Mouse (Mus musculus) heart, embryonic 16.5 days (tissue): ENCODE data around the gene Dlgap3. TPM values are rescaled to one million over a fixed set of nuclear protein-coding genes. Genes with fewer than 3 reads are reported as not detected.

Source experiments
- ATAC-seq: fragments of 200-750 bp; cut with Nextera tagmentation; replicated peaks from 2 replicates; pipeline ENCODE4 v1.8.0; 2017; ENCODE audit warnings: moderate number of reproducible peaks; ENCODE audit not compliant: insufficient read depth, low FRiP score; ENCODE audit errors: extremely low read depth
- H3K27ac ChIP-seq: fragments of 300-500 bp; sonication (generic); 2 replicates; pipeline ENCODE4 v1.5.1; 2014; ENCODE audit warnings: mild to moderate bottlenecking, low read length, control low read depth, moderate library complexity
- H3K27me3 ChIP-seq: fragments of 300-500 bp; sonication (generic); 2 replicates; pipeline ENCODE4 v1.6.1; 2014; ENCODE audit warnings: low read length, mixed read lengths; ENCODE audit not compliant: control insufficient read depth, insufficient read depth
- H3K36me3 ChIP-seq: fragments of 300-500 bp; sonication (generic); 2 replicates; pipeline ENCODE4 v1.6.1; 2014; ENCODE audit not compliant: control insufficient read depth, insufficient read depth
- H3K4me1 ChIP-seq: fragments of 300-500 bp; sonication (generic); 2 replicates; pipeline ENCODE4 v1.6.1; 2014; ENCODE audit warnings: low read length, mixed read lengths; ENCODE audit not compliant: control insufficient read depth, insufficient read depth
- H3K4me2 ChIP-seq: fragments of 300-500 bp; sonication (generic); 2 replicates; pipeline ENCODE4 v1.6.1; 2014; ENCODE audit warnings: low read depth, mild to moderate bottlenecking, control low read depth, low read length
- H3K4me3 ChIP-seq: fragments of 300-500 bp; sonication (generic); 2 replicates; pipeline ENCODE4 v1.5.1; 2014; ENCODE audit warnings: mild to moderate bottlenecking, control low read depth, low read length
- H3K9ac ChIP-seq: fragments of 300-500 bp; sonication (generic); 2 replicates; pipeline ENCODE4 v1.6.1; 2014; ENCODE audit warnings: low read length, control low read depth
- H3K9me3 ChIP-seq: fragments of 300-500 bp; sonication (generic); replicated peaks from 2 replicates; pipeline ENCODE4 v1.6.1; 2016; ENCODE audit warnings: low read length; ENCODE audit not compliant: control insufficient read depth
- WGBS: fragments of 180-500 bp; shearing (Covaris S2); extraction: QIAGEN DNeasy Blood & Tissue Kit; methylation state at CpG from one replicate; pipeline ENCODE4 v1.1.7; 2014; 5-methylcytosine and 5-hydroxymethylcytosine counted together
- polyA plus RNA-seq: library from polyadenylated mRNA; unstranded; fragments of >200 nt; fragmentation: Nextera tagmentation; extraction: Ambion mirVana; gene quantifications from 2 replicates; pipeline ENCODE4 v1.2.1, GENCODE M21; 2015

Gene Dlgap3
- polyA plus RNA-seq, 1 experiment from 2014 or later: 0.39 TPM

GRCm38 (mm10) chr4:127216251-127216651, 47.2 kb downstream of the Dlgap3 start:
- Histone ChIP-seq H3K4me3 (no peak overlapping the region), H3K9me3 (no peaks in the 10 kb centered on the region; the same call in 1 of the 2 replicates), H3K36me3 (no peaks in the 10 kb centered on the region), H3K4me2 (no peak overlapping the region), H3K9ac (no peak overlapping the region), H3K27me3 (peaks cover 20% of the 10 kb centered on the region), H3K27ac (no peak overlapping the region), H3K4me1 (peaks cover 4% of the 10 kb centered on the region)
- no peak for ATAC-seq
- WGBS: 78% methylated on average over 4 of the region's 4 CpGs

GRCm38 (mm10) chr4:127217048-127217447, 48.0 kb downstream of the Dlgap3 start:
- no peak overlapping the region for H3K4me2 ChIP-seq
- no peak overlapping the region for H3K9ac ChIP-seq
- no peaks in the 10 kb centered on the region; the same call in 1 of the 2 replicates for H3K9me3 ChIP-seq
- no peak overlapping the region for H3K4me3 ChIP-seq
- no peak for ATAC-seq
- H3K27ac ChIP-seq: no peak overlapping the region
- H3K4me1 ChIP-seq: peaks cover 4% of the 10 kb centered on the region
- peaks cover 20% of the 10 kb centered on the region for H3K27me3 ChIP-seq
- no peaks in the 10 kb centered on the region for H3K36me3 ChIP-seq
- WGBS: 55% methylated on average over 11 of the region's 11 CpGs

DNA sequence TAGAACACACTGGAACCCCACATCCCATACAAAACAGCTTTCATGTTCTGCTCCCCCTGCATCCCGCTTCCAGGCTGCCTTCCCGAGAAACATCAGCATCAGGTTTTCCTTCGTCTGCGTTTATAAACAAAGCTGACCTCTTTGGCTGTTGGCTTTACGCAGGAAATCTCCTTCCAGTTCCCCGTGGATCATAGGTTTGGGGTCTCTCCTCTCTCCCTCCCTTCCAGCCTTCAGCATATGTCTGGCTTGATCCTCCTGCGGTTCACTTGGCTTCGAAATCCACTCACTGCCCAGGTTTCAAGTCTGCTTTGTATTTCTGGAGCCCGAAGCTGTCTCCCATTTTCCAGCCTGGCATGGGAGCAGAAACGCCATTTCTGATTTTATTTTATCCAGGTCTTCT, 54.3 kb downstream of the Dlgap3 start:
- 35% methylated on average over 10 of the region's 10 CpGs for WGBS
- H3K9ac ChIP-seq: no peak overlapping the region
- H3K36me3 ChIP-seq: no peaks in the 10 kb centered on the region
- H3K27me3 ChIP-seq: peaks cover 33% of the 10 kb centered on the region
- no peaks in the 10 kb centered on the region for H3K4me1 ChIP-seq
- H3K9me3 ChIP-seq: no peaks in the 10 kb centered on the region; the same call in 1 of the 2 replicates
- ATAC-seq: no peak
- no peak overlapping the region for H3K4me3 ChIP-seq
- no peak overlapping the region for H3K4me2 ChIP-seq
- no peak overlapping the region for H3K27ac ChIP-seq

GRCm38 (mm10) chr4:127223755-127224154, 54.8 kb downstream of the Dlgap3 start:
- no peak for ATAC-seq
- Histone ChIP-seq H3K4me3 (no peak overlapping the region), H3K4me2 (no peak overlapping the region), H3K27ac (no peak overlapping the region), H3K9ac (no peak overlapping the region), H3K4me1 (no peaks in the 10 kb centered on the region), H3K9me3 (no peaks in the 10 kb centered on the region; the same call in 1 of the 2 replicates), H3K36me3 (no peaks in the 10 kb centered on the region), H3K27me3 (peaks cover 33% of the 10 kb centered on the region)
- WGBS: 62% methylated on average over 4 of the region's 4 CpGs

DNA sequence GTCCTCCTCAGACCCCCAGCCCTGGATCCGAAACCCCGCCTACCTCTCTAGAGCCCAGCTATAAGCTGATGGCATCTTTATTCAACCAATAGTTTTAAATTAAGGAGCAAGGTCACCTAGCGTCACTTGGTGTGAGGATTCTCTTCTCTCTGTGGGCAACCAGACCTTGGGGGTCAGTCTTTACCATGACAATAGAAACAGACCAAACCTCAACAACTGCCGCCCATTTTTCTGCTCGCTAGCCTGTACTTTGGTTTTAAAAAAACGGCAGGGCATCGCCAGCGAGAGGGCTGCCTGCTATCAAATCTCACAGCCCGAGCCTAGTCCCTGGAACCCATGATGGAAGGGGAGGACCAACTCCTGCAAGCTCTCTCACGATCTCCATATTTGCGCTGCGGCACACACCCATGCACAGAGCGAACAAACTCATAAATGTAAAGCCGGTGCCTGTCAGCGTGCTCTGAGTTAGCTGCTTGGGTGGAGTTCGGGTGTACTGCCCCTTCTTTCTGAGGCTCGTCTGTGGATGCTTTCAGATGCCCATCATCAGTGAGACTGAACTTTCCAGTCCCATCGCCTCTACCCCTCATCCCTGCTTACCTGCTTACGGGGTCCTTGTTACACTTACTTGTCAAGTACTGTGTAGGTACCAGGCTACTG, 55.6 kb downstream of the Dlgap3 start:
- no peaks in the 10 kb centered on the region; the same call in 1 of the 2 replicates for H3K9me3 ChIP-seq
- no peaks in the 10 kb centered on the region for H3K36me3 ChIP-seq
- H3K9ac ChIP-seq: no peak overlapping the region
- no peak overlapping the region for H3K4me3 ChIP-seq
- peaks cover 33% of the 10 kb centered on the region for H3K27me3 ChIP-seq
- no peak for ATAC-seq
- H3K4me1 ChIP-seq: no peaks in the 10 kb centered on the region
- no peak overlapping the region for H3K4me2 ChIP-seq
- 26% methylated on average over 19 of the region's 19 CpGs for whole genome bisulfite sequencing
- no peak overlapping the region for H3K27ac ChIP-seq

- no peak overlapping the region for H3K27ac ChIP-seq
- H3K36me3 ChIP-seq: no peaks in the 10 kb centered on the region
- peaks cover 33% of the 10 kb centered on the region for H3K27me3 ChIP-seq
- H3K9me3 ChIP-seq: no peaks in the 10 kb centered on the region
- 55% methylated on average over 4 of the region's 4 CpGs for WGBS
- H3K4me2 ChIP-seq: no peak overlapping the region
- H3K4me1 ChIP-seq: no peaks in the 10 kb centered on the region
- no peak for ATAC-seq
- H3K9ac ChIP-seq: no peak overlapping the region
- no peak overlapping the region for H3K4me3 ChIP-seq
Measured at GRCm38 (mm10) chr4:127226067-127226466, 57.1 kb downstream of the Dlgap3 start.

DNA sequence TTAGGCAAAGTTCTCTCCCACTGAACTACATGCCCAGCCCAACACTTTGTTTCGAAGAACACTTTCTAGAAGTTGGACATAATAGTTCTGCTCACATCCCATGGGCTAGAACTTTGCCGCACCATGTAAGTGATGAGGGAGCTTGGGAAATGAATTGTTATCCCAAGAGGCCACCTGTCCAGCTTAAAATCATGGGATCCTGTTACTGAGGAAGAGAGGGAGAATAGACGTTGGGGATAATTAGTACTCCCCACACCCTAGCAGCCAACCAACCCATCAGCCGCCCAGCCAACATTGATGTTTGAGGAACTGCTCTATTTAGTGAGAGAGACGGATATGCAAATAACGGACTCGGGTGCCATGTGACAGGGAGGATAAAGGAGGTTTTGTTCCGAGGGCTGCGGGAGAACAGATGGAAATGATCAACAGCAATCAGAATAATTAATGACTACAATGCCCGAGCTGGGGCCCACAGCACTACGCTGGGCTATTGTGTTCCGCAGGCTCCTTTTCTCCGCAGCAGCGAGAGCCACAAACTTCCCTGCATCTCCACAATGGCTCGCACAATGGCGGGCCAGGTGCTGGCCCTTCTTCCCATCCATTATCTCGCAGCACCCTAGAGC, 58.2 kb downstream of the Dlgap3 start:
- Histone ChIP-seq H3K4me1 (no peaks in the 10 kb centered on the region), H3K27ac (no peak overlapping the region), H3K9ac (no peak overlapping the region), H3K4me3 (no peak overlapping the region), H3K36me3 (no peaks in the 10 kb centered on the region), H3K9me3 (no peaks in the 10 kb centered on the region), H3K4me2 (no peak overlapping the region), H3K27me3 (peaks cover 33% of the 10 kb centered on the region)
- no peak for ATAC-seq
- 28% methylated on average over 17 of the region's 17 CpGs for WGBS

DNA sequence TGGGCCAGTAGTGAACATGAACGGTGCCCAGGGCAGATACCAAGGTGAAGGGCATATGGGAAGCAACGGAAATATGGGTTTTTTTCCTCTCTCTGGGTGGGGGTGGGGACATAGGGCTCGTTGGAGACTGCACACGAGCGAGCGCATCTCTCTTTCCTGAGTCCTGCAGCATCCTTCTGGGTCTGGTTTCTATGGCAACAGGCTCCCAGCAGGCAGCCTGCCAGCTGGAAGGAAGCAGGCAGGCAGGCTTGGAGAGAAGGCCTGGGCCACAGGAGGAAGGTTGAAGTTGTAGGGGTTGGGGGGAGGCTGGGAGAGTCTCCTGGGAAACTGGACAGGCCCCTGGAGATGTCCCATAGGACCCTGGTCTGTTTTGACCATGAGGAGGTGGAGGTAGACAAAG, 63.0 kb downstream of the Dlgap3 start:
- WGBS: 47% methylated on average over 6 of the region's 6 CpGs
- Histone ChIP-seq H3K27ac (no peak overlapping the region), H3K9me3 (no peaks in the 10 kb centered on the region), H3K9ac (no peak overlapping the region), H3K4me1 (peaks cover 5% of the 10 kb centered on the region), H3K4me3 (no peak overlapping the region), H3K27me3 (peaks cover 23% of the 10 kb centered on the region), H3K36me3 (no peaks in the 10 kb centered on the region), H3K4me2 (no peak overlapping the region)
- ATAC-seq: no peak

- Histone ChIP-seq H3K9me3 (no peaks in the 10 kb centered on the region), H3K4me1 (peaks cover 5% of the 10 kb centered on the region), H3K27ac (no peak overlapping the region), H3K4me2 (no peak overlapping the region), H3K4me3 (no peak overlapping the region), H3K36me3 (no peaks in the 10 kb centered on the region), H3K27me3 (peaks cover 26% of the 10 kb centered on the region), H3K9ac (no peak overlapping the region)
- no peak for ATAC-seq
- WGBS: 71% methylated on average over 5 of the region's 5 CpGs
Measured at GRCm38 (mm10) chr4:127232551-127232950, 63.5 kb downstream of the Dlgap3 start.
